Mouse (Mus musculus) hindbrain, postnatal 0 days (tissue): ENCODE measurements around the gene Dgkq. TPM values are rescaled to one million over a fixed set of nuclear protein-coding genes. Genes with fewer than 3 reads are reported as not detected.
A peak's percentile ranks its signal among the peaks of the same experiment; 100 is the strongest.

Experiments
- ATAC-seq: fragments of 200-750 bp; cut with Nextera tagmentation; 2 replicates; pipeline ENCODE4 v1.8.0; 2017; ENCODE audit warnings: mild to moderate bottlenecking, moderate TSS enrichment, moderate library complexity
- DNase-seq: peaks from one replicate; pipeline ENCODE4 v3.0.0-alpha.2; 2015; ENCODE audit warnings: low spot score
- H3K27ac ChIP-seq: fragments of 300-500 bp; sonication (generic); 2 replicates; pipeline ENCODE4 v1.5.1; 2014; ENCODE audit warnings: mild to moderate bottlenecking
- H3K27me3 ChIP-seq: fragments of 300-500 bp; sonication (generic); 2 replicates; pipeline ENCODE4 v1.6.1; 2014; ENCODE audit warnings: low read length, mixed read lengths; ENCODE audit not compliant: insufficient read depth
- H3K36me3 ChIP-seq: fragments of 300-500 bp; sonication (generic); 2 replicates; pipeline ENCODE4 v1.6.1; 2014; ENCODE audit warnings: low read length, mixed read lengths; ENCODE audit not compliant: insufficient read depth
- H3K4me1 ChIP-seq: fragments of 300-500 bp; sonication (generic); 2 replicates; pipeline ENCODE4 v1.6.1; 2014; ENCODE audit warnings: antibody characterized with exemption, low read length, mixed read lengths; ENCODE audit not compliant: insufficient read depth
- H3K4me2 ChIP-seq: fragments of 300-500 bp; sonication (generic); 2 replicates; pipeline ENCODE4 v1.6.1; 2014; ENCODE audit warnings: low read depth, mild to moderate bottlenecking, low read length, moderate library complexity, mixed read lengths
- H3K4me3 ChIP-seq: fragments of 300-500 bp; sonication (generic); 2 replicates; pipeline ENCODE4 v1.5.1; 2014; ENCODE audit warnings: low read length
- H3K9ac ChIP-seq: fragments of 300-500 bp; sonication (generic); replicated peaks from 2 replicates; pipeline ENCODE4 v1.6.1; 2014; ENCODE audit warnings: mild to moderate bottlenecking, low read length, moderate library complexity, mixed read lengths
- H3K9me3 ChIP-seq: fragments of 300-500 bp; sonication (generic); 2 replicates; pipeline ENCODE4 v1.6.1; 2016; ENCODE audit warnings: low read length, mixed read lengths
- CTCF ChIP-seq: IDR thresholded peaks from 2 replicates; pipeline ENCODE4 v1.5.1; 2016; ENCODE audit warnings: antibody characterized with exemption, control low read depth, low read depth
- WGBS: fragments of 180-500 bp; shearing (Covaris S2); extraction: QIAGEN DNeasy Blood & Tissue Kit; methylation state at CpG from one replicate; pipeline ENCODE4 v1.1.7; 2014; 5-methylcytosine and 5-hydroxymethylcytosine counted together
- polyA plus RNA-seq: library from polyadenylated mRNA; unstranded; fragments of >200 nt; fragmentation: Nextera tagmentation; extraction: Ambion mirVana; gene quantifications from 2 replicates; pipeline ENCODE4 v1.2.1, GENCODE M21; 2015
- total RNA-seq: library from RNA; depleted of rRNA; stranded (reverse); fragments of >200 nt; gene quantifications from 2 replicates; pipeline ENCODE4 v1.2.3, GENCODE M21; 2014

Gene Dgkq
- total and polyA plus RNA-seq, 2 experiments from 2014 or later = 19.3 to 64.4 TPM

GRCm38 (mm10) chr5:108697341-108697753, 27.9 kb upstream of the Dgkq start:
- Histone ChIP-seq H3K4me1 (peaks cover 7% of the 10 kb centered on the region), H3K4me2 (no peak overlapping the region), H3K4me3 (no peak overlapping the region), H3K9ac (no peak overlapping the region), H3K9me3 (no peaks in the 10 kb centered on the region), H3K27ac (peak overlapping the region; percentile 67; the same call in 1 of the 2 replicates), H3K27me3 (peaks cover 3% of the 10 kb centered on the region; the same call in 1 of the 2 replicates), H3K36me3 (no peaks in the 10 kb centered on the region)
- 0 out of 2 replicates have a peak, but pooled peaks have one; percentile 1 for TF ChIP-seq CTCF
- 26% methylated on average over 4 of the region's 4 CpGs for WGBS
- ATAC-seq = peak; percentile 39
- DNase-seq = peak; percentile 76

DNA sequence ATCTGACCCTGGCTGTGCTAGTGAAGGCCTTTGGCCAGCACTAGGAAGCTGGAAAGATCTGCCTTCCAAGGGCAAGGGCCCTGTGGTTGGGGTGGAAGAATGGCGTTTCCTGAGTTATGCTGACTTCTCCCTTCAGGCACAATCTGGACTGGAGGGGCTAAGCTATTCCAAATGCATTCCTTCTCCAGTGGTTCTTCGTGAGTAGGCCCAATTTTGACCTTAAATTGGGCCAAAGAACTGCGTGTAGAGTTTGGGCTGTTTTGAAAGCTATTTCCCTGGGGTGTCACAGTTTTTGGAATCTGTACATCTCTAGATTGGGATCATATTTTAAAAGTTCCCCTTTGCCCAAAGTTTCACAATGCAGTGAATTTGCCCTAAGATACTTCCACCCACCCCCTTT, 27.1 kb upstream of the Dgkq start:
- no peak overlapping the region for H3K4me3 ChIP-seq
- H3K27ac ChIP-seq = 0 out of 2 replicates have a peak overlapping the region, but pooled peaks have one; percentile 67
- no peaks in the 10 kb centered on the region for H3K9me3 ChIP-seq
- 75% methylated on average over 3 of the region's 3 CpGs for WGBS
- ATAC-seq (no peak), DNase-seq (no peak)
- peaks cover 7% of the 10 kb centered on the region for H3K4me1 ChIP-seq
- TF ChIP-seq CTCF = no peak
- H3K36me3 ChIP-seq = no peaks in the 10 kb centered on the region
- H3K4me2 ChIP-seq = no peak overlapping the region
- H3K27me3 ChIP-seq = peaks cover 3% of the 10 kb centered on the region; the same call in 1 of the 2 replicates
- no peak overlapping the region for H3K9ac ChIP-seq

DNA sequence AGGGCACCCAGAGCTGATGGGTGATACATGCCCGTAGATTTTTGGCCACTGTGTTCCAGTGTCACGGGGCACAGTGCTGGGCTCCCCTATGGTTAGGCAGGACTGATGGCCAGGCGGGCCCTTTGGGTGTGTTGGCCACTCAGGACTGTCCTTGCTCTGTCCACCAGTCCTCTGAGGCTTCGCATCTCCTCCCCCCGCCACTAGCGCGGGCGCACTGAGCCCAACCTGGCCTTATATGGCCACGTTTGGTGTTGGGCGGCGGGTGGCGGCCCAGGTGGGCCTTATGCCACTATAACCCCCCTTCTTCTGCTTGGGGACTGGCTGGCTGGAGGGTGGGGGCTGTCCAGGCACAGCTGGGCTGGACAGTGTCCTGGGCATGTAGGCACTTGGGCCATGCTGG, 26.4 kb upstream of the Dgkq start:
- Histone ChIP-seq H3K4me2 (no peak overlapping the region), H3K36me3 (no peaks in the 10 kb centered on the region), H3K4me1 (peaks cover 7% of the 10 kb centered on the region), H3K27ac (no peak overlapping the region), H3K9ac (no peak overlapping the region), H3K27me3 (peaks cover 3% of the 10 kb centered on the region; the same call in 1 of the 2 replicates), H3K4me3 (no peak overlapping the region), H3K9me3 (no peaks in the 10 kb centered on the region)
- no peak for ATAC-seq
- 91% methylated on average over 12 of the region's 12 CpGs for WGBS
- TF ChIP-seq CTCF = no peak
- DNase-seq = no peak

GRCm38 (mm10) chr5:108694352-108695261, 25.1 kb upstream of the Dgkq start:
- Histone ChIP-seq H3K4me1 (peaks cover 3% of the 10 kb centered on the region), H3K4me2 (peak overlapping the region; percentile 96), H3K27ac (no peak overlapping the region), H3K9ac (peak overlapping the region; percentile 49), H3K27me3 (peaks cover 3% of the 10 kb centered on the region; the same call in 1 of the 2 replicates), H3K36me3 (no peaks in the 10 kb centered on the region), H3K4me3 (peak overlapping the region; percentile 75), H3K9me3 (no peaks in the 10 kb centered on the region)
- no peak for TF ChIP-seq CTCF
- ATAC-seq (no peak; the same call in none of the 2 replicates), DNase-seq (peak; percentile 16)
- 1% methylated on average over 73 of the region's 99 CpGs for WGBS

- Histone ChIP-seq H3K4me1 (peaks cover 3% of the 10 kb centered on the region), H3K9ac (peak overlapping the region; percentile 49), H3K4me2 (peak overlapping the region; percentile 96), H3K9me3 (no peaks in the 10 kb centered on the region), H3K4me3 (peak overlapping the region; percentile 75), H3K27ac (no peak overlapping the region), H3K27me3 (peaks cover 3% of the 10 kb centered on the region; the same call in 1 of the 2 replicates), H3K36me3 (no peaks in the 10 kb centered on the region)
- 1% methylated on average over 32 of the region's 43 CpGs for WGBS
- DNase-seq (peak; percentile 91), ATAC-seq (peak; percentile 94)
- TF ChIP-seq CTCF = no peak
Measured at GRCm38 (mm10) chr5:108693872-108694288, 24.4 kb upstream of the Dgkq start.

GRCm38 (mm10) chr5:108692271-108692670, 22.8 kb upstream of the Dgkq start, which contains the start of gene Fgfrl1:
Gene Fgfrl1 (plus strand): TSS chr5:108692382.
- Histone ChIP-seq H3K27ac (no peak within 1 kb of the TSS), H3K36me3 (no peaks in the 10 kb centered on the region), H3K4me3 (peak within 1 kb of the TSS; percentile 75; the same call in 1 of the 2 replicates), H3K27me3 (peaks cover 3% of the 10 kb centered on the region; the same call in 1 of the 2 replicates), H3K4me2 (peak within 1 kb of the TSS; percentile 96), H3K4me1 (peaks cover 3% of the 10 kb centered on the region; the same call in 1 of the 2 replicates), H3K9me3 (no peaks in the 10 kb centered on the region), H3K9ac (0 out of 2 replicates have a peak within 1 kb of the TSS, but pooled peaks have one; percentile 4)
- DNase-seq (no peak), ATAC-seq (no peak)
- peak; percentile 51 for TF ChIP-seq CTCF
- 6% methylated on average over 16 of the region's 18 CpGs for WGBS
